Mouse (Mus musculus) kidney, embryonic 14.5 days (tissue): Measurements from ENCODE around the gene Inpp5f. TPM values are rescaled to one million over a fixed set of nuclear protein-coding genes. Genes with fewer than 3 reads are reported as not detected.
"Not testable (repeated sequence)": the region's sequence is repeated elsewhere in the genome, so short reads cannot be mapped to it uniquely, and the experiment has no call there.

ENCODE experiments used
- ATAC-seq: fragments of 200-750 bp; cut with Nextera tagmentation; 2 replicates; pipeline ENCODE4 v1.8.0; 2017; ENCODE audit warnings: moderate number of reproducible peaks, mild to moderate bottlenecking, moderate TSS enrichment, moderate library complexity; ENCODE audit not compliant: low FRiP score, low TSS enrichment
- H3K27ac ChIP-seq: fragments of 300-500 bp; sonication (generic); 2 replicates; pipeline ENCODE4 v1.5.1; 2014; ENCODE audit warnings: low read depth, mild to moderate bottlenecking, low read length, moderate library complexity, mixed read lengths
- H3K27me3 ChIP-seq: fragments of 300-500 bp; sonication (generic); 2 replicates; pipeline ENCODE4 v1.6.1; 2014; ENCODE audit warnings: mild to moderate bottlenecking, low read length; ENCODE audit not compliant: control insufficient read depth, insufficient read depth
- H3K36me3 ChIP-seq: fragments of 300-500 bp; sonication (generic); 2 replicates; pipeline ENCODE4 v1.6.1; 2014; ENCODE audit warnings: low read length, mixed read lengths; ENCODE audit not compliant: control insufficient read depth, insufficient read depth
- H3K4me1 ChIP-seq: fragments of 300-500 bp; sonication (generic); 2 replicates; pipeline ENCODE4 v1.6.1; 2014; ENCODE audit warnings: low read length, mixed read lengths; ENCODE audit not compliant: control insufficient read depth, insufficient read depth
- H3K4me2 ChIP-seq: fragments of 300-500 bp; sonication (generic); replicated peaks from 2 replicates; pipeline ENCODE4 v1.6.1; 2014; ENCODE audit warnings: low read depth, mild to moderate bottlenecking, low read length
- H3K4me3 ChIP-seq: fragments of 300-500 bp; sonication (generic); 2 replicates; pipeline ENCODE4 v1.5.1; 2014; ENCODE audit warnings: mild to moderate bottlenecking, low read length
- H3K9ac ChIP-seq: fragments of 300-500 bp; sonication (generic); 2 replicates; pipeline ENCODE4 v1.6.1; 2014; ENCODE audit warnings: low read depth, mild to moderate bottlenecking, low read length, moderate library complexity
- H3K9me3 ChIP-seq: fragments of 300-500 bp; sonication (generic); 2 replicates; pipeline ENCODE4 v1.6.1; 2016; ENCODE audit warnings: low read length; ENCODE audit not compliant: control insufficient read depth
- WGBS: fragments of 180-500 bp; shearing (Covaris S2); extraction: QIAGEN DNeasy Blood & Tissue Kit; methylation state at CpG from one replicate; pipeline ENCODE4 v1.1.7; 2014; 5-methylcytosine and 5-hydroxymethylcytosine counted together
- polyA plus RNA-seq: library from polyadenylated mRNA; unstranded; fragments of >200 nt; fragmentation: Nextera tagmentation; extraction: Ambion mirVana; gene quantifications from 2 replicates; pipeline ENCODE4 v1.2.1, GENCODE M21; 2014

The Inpp5f gene
- 21.6 and 36.5 TPM in 2 replicates for polyA plus RNA-seq

GRCm38 (mm10) chr7:128610897-128611798 lies at the start of gene Inpp5f:
TSS of gene Inpp5f (plus strand) at chr7:128611328.
- H3K4me2 ChIP-seq: peak within 1 kb of the TSS; percentile 86
- no peaks in the 10 kb centered on the region for H3K27me3 ChIP-seq
- peaks cover 7% of the 10 kb centered on the region; the same call in 1 of the 2 replicates for H3K4me1 ChIP-seq
- H3K4me3 ChIP-seq: peak within 1 kb of the TSS; percentile 67
- H3K27ac ChIP-seq: peak within 1 kb of the TSS; percentile 39; the same call in 1 of the 2 replicates
- H3K36me3 ChIP-seq: no peaks in the 10 kb centered on the region
- peak within 1 kb of the TSS; percentile 75 for H3K9ac ChIP-seq
- H3K9me3 ChIP-seq: peaks cover 5% of the 10 kb centered on the region; the same call in 1 of the 2 replicates
- 1% methylated on average over 67 of the region's 68 CpGs for WGBS
- peak; percentile 99 for ATAC-seq

DNA sequence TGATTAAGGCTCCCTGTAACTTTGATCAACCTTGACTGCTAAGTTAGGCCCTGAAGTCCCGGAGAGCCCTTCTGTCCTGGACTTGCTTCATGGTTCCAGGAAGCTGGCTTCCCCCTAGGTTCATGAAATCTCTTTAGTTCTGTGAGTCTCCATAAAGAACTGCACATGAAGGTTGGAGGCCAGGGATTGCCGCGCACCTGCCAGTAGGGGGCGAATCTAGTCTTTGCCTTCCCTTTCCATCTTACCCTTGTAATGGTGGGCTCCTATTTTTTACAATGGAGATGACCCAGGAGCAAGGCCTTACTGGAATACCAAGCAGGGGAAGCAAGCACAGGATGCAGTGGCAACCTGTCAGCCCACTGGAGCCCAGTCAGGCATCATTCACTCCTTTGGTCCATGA lies 47.8 kb upstream of the Inpp5f start:
- no peaks in the 10 kb centered on the region for H3K36me3 ChIP-seq
- H3K27me3 ChIP-seq: no peaks in the 10 kb centered on the region
- H3K9ac ChIP-seq: no peak overlapping the region
- no peaks in the 10 kb centered on the region for H3K4me1 ChIP-seq
- no peak overlapping the region for H3K4me3 ChIP-seq
- no peaks in the 10 kb centered on the region for H3K9me3 ChIP-seq
- H3K27ac ChIP-seq: no peak overlapping the region
- no peak overlapping the region for H3K4me2 ChIP-seq
- ATAC-seq: no peak
- 45% methylated on average over 4 of the region's 4 CpGs for WGBS

- Histone ChIP-seq H3K9me3 (no peaks in the 10 kb centered on the region), H3K27me3 (no peaks in the 10 kb centered on the region), H3K4me1 (no peaks in the 10 kb centered on the region), H3K4me2 (no peak overlapping the region), H3K4me3 (no peak overlapping the region), H3K9ac (no peak overlapping the region), H3K36me3 (no peaks in the 10 kb centered on the region), H3K27ac (no peak overlapping the region)
- no peak for ATAC-seq
- 53% methylated on average over 7 of the region's 7 CpGs for WGBS
Observed at GRCm38 (mm10) chr7:128566311-128566710, 44.8 kb upstream of the Inpp5f start.

DNA sequence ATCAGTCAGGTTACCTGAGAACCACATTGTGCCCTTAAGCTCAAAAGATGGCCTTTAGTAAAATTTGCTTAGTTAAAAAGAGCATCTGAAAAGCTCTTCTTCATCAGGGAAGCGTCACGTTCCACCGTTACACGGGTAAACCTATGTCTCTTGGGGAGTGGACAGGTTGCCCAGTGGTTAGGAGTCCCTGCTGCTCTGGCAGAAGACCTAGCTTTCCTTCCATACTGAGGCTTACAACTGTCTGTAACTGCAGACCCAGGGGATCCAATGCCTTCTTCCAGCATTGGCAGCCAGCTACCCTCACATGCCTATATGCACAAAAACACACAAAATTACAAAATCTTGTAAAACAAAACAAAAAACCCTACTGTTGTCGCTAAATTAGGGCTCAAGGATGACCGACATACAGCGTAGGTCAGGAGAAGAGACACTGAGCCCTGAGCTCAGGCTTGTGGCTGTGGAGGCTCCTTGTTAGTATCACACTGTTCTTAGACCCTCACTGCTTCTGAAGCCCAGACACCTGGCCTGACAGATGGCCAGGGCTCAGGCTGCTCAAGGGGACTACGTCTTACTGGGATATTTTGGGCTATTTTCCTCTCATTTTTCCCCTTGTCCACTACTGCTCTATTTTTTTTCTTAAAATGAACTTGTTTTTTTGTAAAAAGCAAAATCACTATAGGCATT lies 43.4 kb upstream of the Inpp5f start:
- Histone ChIP-seq H3K27ac (no peak overlapping the region), H3K4me2 (no peak overlapping the region), H3K4me3 (no peak overlapping the region), H3K9ac (no peak overlapping the region), H3K36me3 (no peaks in the 10 kb centered on the region), H3K9me3 (no peaks in the 10 kb centered on the region), H3K4me1 (no peaks in the 10 kb centered on the region; the same call in 1 of the 2 replicates), H3K27me3 (no peaks in the 10 kb centered on the region)
- no peak for ATAC-seq
- 84% methylated on average over 8 of the region's 8 CpGs for WGBS

GRCm38 (mm10) chr7:128569429-128569828 lies 41.7 kb upstream of the Inpp5f start:
- H3K9me3 ChIP-seq, H3K36me3 ChIP-seq, H3K27me3 ChIP-seq, H3K4me1 ChIP-seq, ATAC-seq, H3K27ac ChIP-seq, H3K4me2 ChIP-seq, H3K4me3 ChIP-seq, H3K9ac ChIP-seq: not testable (repeated sequence)
- WGBS: 86% methylated on average over 2 of the region's 2 CpGs

DNA sequence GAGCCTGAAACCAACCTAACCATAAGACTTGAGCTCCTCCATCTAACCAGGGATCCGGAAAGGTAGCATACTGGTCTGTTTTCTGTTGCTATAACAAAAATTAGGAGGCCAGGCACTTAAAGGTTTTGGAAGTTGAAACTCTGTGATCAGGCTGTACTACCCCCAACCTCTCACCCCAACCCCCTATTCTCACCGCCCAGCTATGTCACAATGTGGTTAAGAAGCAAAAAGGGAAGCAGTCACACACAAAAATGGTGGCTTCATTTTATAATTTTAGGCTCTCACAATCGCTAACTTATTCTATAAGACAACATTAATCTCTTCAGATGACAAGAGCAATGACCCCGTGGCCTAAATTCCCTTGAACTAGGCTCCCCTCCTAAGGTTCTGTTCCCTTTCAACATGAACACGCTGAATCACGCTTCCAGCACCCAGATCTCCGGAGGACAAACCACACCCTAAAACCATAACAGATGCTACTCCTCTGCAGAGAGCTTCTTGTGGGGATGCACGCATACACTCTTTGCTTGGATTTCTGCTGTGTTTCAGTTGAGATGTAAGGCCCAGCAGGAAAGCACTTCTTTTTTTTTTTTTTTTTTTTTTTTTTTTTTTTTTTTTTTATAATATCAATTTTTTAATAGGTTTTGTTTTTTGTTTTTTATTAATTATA lies 41.0 kb upstream of the Inpp5f start:
- Histone ChIP-seq H3K9ac (no peak overlapping the region), H3K36me3 (no peaks in the 10 kb centered on the region), H3K4me1 (no peaks in the 10 kb centered on the region; the same call in 1 of the 2 replicates), H3K9me3 (no peaks in the 10 kb centered on the region), H3K4me2 (no peak overlapping the region), H3K27ac (no peak overlapping the region), H3K4me3 (no peak overlapping the region), H3K27me3 (no peaks in the 10 kb centered on the region)
- ATAC-seq: no peak
- 95% methylated on average over 8 of the region's 8 CpGs for WGBS

- H3K9me3 ChIP-seq, ATAC-seq, H3K36me3 ChIP-seq, H3K4me1 ChIP-seq, H3K27ac ChIP-seq, H3K9ac ChIP-seq, H3K27me3 ChIP-seq, H3K4me2 ChIP-seq, H3K4me3 ChIP-seq: not testable (repeated sequence)
- WGBS: 75% methylated on average over 7 of the region's 7 CpGs
Observed at GRCm38 (mm10) chr7:128570657-128571056, 40.5 kb upstream of the Inpp5f start.

DNA sequence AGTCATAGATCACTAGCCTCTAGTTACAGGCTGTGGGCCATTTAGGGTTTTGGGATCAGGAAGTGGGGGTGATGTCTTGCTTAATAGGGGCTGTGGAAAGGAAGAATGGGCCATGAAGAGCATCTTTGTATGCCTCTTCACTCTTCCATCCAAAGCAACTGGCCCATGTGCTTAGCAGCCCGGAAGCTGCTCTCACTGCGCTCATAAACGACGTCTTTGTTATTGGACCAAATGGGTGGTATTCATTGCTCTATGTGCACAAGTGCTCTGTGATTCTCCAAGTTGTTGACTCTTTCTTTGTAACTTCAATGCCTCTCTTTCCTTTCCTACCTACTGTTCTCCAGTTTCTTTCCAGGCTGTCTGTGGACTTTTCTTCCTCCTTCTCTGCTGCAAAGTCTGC lies 39.1 kb upstream of the Inpp5f start:
- H3K4me1 ChIP-seq: no peaks in the 10 kb centered on the region; the same call in 1 of the 2 replicates
- no peak overlapping the region for H3K27ac ChIP-seq
- H3K4me3 ChIP-seq: no peak overlapping the region
- ATAC-seq: no peak
- no peaks in the 10 kb centered on the region for H3K27me3 ChIP-seq
- H3K36me3 ChIP-seq: no peaks in the 10 kb centered on the region
- no peak overlapping the region for H3K9ac ChIP-seq
- no peaks in the 10 kb centered on the region for H3K9me3 ChIP-seq
- no peak overlapping the region for H3K4me2 ChIP-seq
- 40% methylated on average over 4 of the region's 4 CpGs for WGBS
